Mouse (Mus musculus): ENCODE data around the gene Rarres2.

GRCm38 (mm10) chr6:48533475-48533874, 39.1 kb downstream of the Rarres2 start:
- TF ChIP-seq CTCF (IDR thresholded peaks at IDR 0.05; ENCODE audit: borderline replicate concordance, insufficient read depth, low read depth, low read length) (no peak), POLR2A (IDR thresholded peaks at IDR 0.05; ENCODE audit: borderline replicate concordance, insufficient read depth, low read length) (no peak)

Data from cerebellum, adult 2 months (tissue).